Mouse (Mus musculus): Measurements from ENCODE around the gene Meis1. TPM values are rescaled to one million over a fixed set of nuclear protein-coding genes. Genes with fewer than 3 reads are reported as not detected.

The Meis1 gene
- 22.1 and 34.6 TPM in 2 replicates for polyA plus RNA-seq (2011; ENCODE audit: insufficient read length, low read depth, missing spikeins)

DNA sequence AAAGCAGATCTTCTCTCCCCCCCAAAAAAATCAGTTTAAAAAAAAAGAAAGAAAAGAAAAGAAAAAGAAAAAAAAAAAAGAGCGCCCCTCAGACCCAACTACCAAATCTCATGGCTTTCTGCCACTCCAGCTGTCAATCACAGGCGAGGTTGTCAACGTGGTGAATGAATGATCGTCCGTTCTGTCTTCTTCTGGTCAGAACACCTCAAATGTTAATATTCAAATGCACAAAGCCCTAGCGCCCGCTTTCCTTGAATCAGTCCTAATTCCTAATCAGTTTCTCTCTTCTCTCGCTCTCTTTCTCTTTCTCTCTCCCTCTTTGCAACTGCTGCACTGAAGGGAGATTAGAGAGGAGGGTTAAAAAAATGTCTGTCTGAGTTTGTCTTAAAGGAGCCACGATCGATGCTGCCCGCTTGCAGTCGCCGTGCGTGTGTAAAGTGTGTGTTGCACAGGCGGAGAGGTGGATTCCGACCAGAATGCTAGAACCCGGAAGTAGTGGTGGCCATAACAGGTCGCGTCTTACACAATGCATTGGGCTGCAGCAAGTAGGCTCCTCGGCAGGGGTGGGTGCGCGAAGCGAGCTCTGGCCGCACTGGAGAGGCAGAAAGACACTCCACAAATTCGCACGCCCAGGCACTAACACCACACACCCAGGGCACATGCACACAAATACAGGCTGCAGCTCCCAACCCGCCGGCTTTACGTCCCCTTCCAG is at the start of gene Meis1:
Gene Meis1 (minus strand): TSS at position 497 of the 715 bp plus-strand sequence.
- Histone ChIP-seq H3K4me3 (ENCODE audit: insufficient read depth, low read length) (peak within 1 kb of the TSS; percentile 59), H3K4me1 (ENCODE audit: control insufficient read depth, insufficient read depth, low read length) (peaks cover 5% of the 10 kb centered on the region; the same call in 1 of the 2 replicates), H3K27ac (ENCODE audit: insufficient read depth, low read length) (peak within 1 kb of the TSS; percentile 91)
- TF ChIP-seq CTCF (IDR thresholded peaks at IDR 0.05; ENCODE audit: borderline replicate concordance, insufficient read depth, low read length) (no peak), POLR2A (IDR thresholded peaks at IDR 0.05; ENCODE audit: low read depth, low read length) (peak; percentile 96)

DNA sequence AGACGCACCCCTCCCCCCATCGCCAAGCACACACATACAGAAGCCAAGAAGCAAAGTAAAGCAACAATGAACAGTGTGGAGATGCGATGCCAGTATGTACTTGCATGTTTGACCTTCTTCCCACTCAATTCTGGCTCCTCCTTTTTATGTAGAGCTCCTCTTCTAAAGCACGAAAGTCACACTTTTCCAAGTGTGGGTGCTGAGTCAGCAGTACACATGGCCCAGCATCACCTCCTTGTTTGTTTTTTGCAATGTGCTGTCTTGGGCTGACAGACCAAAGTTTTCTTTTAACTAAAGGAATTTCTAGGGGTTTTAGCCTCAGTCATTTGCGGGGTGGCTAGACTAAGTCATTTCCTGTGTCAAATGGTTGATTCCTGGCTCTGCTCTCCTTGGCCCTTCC is 48.5 kb upstream of the Meis1 start:
- H3K4me1 ChIP-seq (ENCODE audit: control insufficient read depth, insufficient read depth, low read length) = no peaks in the 10 kb centered on the region
- H3K27ac ChIP-seq (ENCODE audit: insufficient read depth, low read length) = no peak overlapping the region
- no peak overlapping the region for H3K4me3 ChIP-seq (ENCODE audit: insufficient read depth, low read length)
- no peak for TF ChIP-seq POLR2A (IDR thresholded peaks at IDR 0.05; ENCODE audit: low read depth, low read length)
- TF ChIP-seq CTCF (IDR thresholded peaks at IDR 0.05; ENCODE audit: borderline replicate concordance, insufficient read depth, low read length) = no peak

DNA sequence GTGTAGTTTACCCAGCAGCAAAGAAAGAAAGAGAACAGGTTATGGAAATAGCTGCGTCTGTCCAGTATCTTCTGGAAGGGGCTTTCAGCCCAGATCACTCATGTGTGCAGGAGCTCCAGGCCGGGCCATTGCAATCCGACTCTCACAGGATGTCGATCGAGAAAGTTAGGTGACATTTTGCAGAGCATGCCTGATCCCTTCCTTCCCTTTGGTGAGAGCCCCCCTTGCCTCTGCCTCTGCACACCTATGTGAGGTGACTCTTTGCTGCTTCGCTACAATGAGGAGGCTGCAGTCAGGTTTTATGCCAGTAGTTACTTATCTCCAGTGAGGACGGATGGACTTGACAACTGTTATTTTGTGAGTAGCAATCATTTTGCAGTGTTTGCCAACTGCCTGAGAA is 30.5 kb upstream of the Meis1 start:
- no peak overlapping the region for H3K27ac ChIP-seq (ENCODE audit: insufficient read depth, low read length)
- no peak overlapping the region for H3K4me3 ChIP-seq (ENCODE audit: insufficient read depth, low read length)
- TF ChIP-seq CTCF (IDR thresholded peaks at IDR 0.05; ENCODE audit: borderline replicate concordance, insufficient read depth, low read length) = no peak
- no peak for TF ChIP-seq POLR2A (IDR thresholded peaks at IDR 0.05; ENCODE audit: low read depth, low read length)
- H3K4me1 ChIP-seq (ENCODE audit: control insufficient read depth, insufficient read depth, low read length) = no peaks in the 10 kb centered on the region

DNA sequence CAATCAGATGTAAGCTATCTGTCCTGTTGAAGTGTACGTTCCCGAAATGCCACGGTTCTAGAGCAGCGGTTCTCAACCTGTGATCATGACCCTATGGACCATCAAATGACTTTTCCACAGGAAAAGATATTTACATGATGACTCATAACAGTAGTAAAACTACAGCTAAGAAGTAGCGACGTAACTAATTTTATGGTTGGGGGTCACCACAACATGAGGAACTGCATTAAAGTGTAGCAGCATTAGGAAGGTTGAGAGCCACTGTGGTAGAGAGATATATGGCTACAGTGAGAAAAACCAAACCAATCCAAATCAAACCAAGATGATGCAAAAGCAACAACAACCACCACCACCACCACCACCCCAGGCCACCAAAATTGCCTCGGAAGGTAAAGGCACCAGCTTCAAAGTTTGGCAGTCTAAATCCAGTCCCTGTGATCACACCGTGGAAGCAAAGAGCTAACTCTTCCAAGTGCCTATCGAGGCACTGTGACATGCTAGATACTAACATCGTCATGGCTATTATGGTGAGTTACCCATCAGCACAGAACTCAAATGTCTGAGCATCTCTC is 17.9 kb upstream of the Meis1 start:
- TF ChIP-seq POLR2A (IDR thresholded peaks at IDR 0.05; ENCODE audit: low read depth, low read length) = no peak
- no peak for TF ChIP-seq CTCF (IDR thresholded peaks at IDR 0.05; ENCODE audit: borderline replicate concordance, insufficient read depth, low read length)
- Histone ChIP-seq H3K4me3 (ENCODE audit: insufficient read depth, low read length) (no peak overlapping the region), H3K27ac (ENCODE audit: insufficient read depth, low read length) (no peak overlapping the region), H3K4me1 (ENCODE audit: control insufficient read depth, insufficient read depth, low read length) (no peaks in the 10 kb centered on the region)

DNA sequence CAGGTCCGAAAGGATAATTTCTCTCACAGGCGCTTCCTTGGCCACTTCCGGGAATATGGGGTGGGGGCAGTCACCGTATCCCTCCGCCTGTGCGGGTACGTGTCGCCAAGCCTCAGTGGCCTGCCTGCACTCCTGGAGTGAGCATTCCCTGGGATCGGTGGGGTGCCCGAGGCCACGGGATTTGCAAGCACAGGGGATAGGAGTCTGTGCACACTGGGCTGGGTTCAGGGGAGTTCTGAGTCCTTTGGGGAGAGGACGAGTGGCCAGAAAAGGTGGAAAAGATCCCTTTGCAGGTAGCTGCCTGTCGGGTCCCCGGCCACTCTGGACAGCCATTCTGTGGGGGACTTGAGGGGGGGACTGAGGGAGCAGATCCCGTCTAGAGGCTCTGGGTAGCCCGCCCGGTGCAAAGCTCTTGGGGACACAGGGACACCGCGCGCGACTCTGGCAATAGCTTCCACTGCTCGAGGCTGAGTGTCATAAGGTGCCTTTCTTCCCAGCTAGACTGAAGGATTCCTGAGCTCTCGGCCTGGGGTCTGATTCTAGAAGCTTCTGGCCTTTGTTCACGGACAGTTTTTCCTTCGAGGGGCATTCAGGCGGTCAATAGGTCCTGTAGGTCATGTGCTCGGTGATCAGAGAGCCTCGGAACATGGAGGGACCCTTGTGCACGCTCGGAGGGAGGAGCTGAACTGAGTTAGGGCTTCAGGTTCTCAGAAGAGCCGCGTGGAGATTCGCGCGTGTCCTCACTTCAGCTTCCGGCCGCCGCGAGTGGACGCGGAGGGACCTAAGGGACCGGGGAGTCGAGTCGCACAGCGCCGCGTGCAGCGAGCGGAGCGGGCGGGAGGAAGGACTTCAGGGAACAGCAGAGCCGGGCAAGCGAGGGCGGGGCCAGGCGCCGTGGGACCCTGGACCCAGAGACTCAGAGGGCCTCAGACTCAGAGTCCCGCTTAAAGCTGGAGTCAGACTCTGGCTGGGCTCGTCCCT is 8.1 kb upstream of the Meis1 start:
- no peak for TF ChIP-seq CTCF (IDR thresholded peaks at IDR 0.05; ENCODE audit: borderline replicate concordance, insufficient read depth, low read length)
- peak; percentile 62 for TF ChIP-seq POLR2A (IDR thresholded peaks at IDR 0.05; ENCODE audit: low read depth, low read length)
- H3K27ac ChIP-seq (ENCODE audit: insufficient read depth, low read length) = no peak overlapping the region
- H3K4me1 ChIP-seq (ENCODE audit: control insufficient read depth, insufficient read depth, low read length) = no peaks in the 10 kb centered on the region; the same call in 1 of the 2 replicates
- peak overlapping the region; percentile 43 for H3K4me3 ChIP-seq (ENCODE audit: insufficient read depth, low read length)

DNA sequence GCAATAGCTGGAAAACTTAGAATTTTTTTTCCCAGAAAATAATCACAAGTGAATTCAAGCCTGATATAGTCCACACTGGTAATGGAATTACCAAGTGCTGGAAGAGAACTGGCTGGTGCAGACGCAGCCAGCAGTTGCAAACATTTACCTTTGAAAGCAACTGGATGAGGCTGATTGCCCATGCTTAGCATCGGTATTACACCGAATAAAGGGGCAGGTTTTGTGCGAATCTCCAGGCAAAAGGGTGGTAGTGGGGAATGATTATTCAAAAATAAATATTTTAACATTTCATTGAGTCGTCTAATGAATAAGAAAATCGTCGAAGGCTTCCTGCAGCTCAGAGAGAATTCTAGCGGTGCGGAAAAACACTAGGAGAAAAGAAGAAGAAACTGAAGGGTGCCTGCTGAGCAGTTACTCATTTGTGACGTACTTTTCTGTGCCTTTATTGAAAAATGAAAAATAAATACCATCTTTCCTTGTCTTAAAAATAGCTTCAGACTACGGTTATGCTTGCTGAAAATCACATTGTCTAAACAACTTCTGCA is 7.3 kb upstream of the Meis1 start:
- Histone ChIP-seq H3K27ac (ENCODE audit: insufficient read depth, low read length) (no peak overlapping the region), H3K4me3 (ENCODE audit: insufficient read depth, low read length) (peak overlapping the region; percentile 43; the same call in 1 of the 2 replicates), H3K4me1 (ENCODE audit: control insufficient read depth, insufficient read depth, low read length) (peaks cover 4% of the 10 kb centered on the region; the same call in 1 of the 2 replicates)
- TF ChIP-seq CTCF (IDR thresholded peaks at IDR 0.05; ENCODE audit: borderline replicate concordance, insufficient read depth, low read length) (no peak), POLR2A (IDR thresholded peaks at IDR 0.05; ENCODE audit: low read depth, low read length) (no peak)

DNA sequence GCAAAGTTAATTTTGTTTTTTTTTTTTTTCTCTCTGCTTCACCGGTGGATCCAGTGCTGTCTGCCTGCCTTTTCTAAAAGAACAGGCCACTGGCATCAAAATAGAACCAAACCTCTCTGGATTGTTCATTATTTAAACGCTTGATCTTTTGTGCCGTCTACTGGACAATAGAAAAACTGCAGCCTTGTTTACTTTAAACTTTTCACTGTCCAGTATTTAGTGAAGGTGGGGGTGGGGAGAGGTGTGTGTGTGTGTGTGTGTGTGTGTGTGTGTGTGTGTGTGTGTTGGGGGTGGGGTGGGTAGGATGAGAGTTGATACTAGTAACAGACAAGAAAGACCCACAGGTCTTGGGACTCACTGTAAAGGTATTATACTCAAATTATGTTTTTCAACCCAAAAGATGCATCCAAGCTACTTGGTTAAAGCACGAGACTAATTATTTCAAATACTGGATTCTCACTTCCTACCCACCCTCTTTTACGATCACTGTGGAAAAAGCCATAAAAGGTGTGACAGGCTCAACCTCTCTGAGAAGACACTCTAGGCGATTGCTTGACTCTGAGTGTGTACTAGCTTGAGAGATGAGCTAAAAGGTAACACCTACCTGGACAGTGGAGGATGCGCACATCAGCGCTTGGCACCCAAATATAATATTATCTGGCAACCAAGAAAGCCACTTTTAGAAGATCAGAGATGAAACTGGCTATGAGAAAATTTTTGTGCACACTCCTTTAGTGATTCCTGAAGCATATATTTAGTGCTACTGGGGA is 5.9 kb upstream of the Meis1 start:
- H3K4me1 ChIP-seq (ENCODE audit: control insufficient read depth, insufficient read depth, low read length) = peaks cover 5% of the 10 kb centered on the region; the same call in 1 of the 2 replicates
- H3K27ac ChIP-seq (ENCODE audit: insufficient read depth, low read length) = no peak overlapping the region
- no peak overlapping the region for H3K4me3 ChIP-seq (ENCODE audit: insufficient read depth, low read length)
- TF ChIP-seq POLR2A (IDR thresholded peaks at IDR 0.05; ENCODE audit: low read depth, low read length) (no peak), CTCF (IDR thresholded peaks at IDR 0.05; ENCODE audit: borderline replicate concordance, insufficient read depth, low read length) (no peak)

DNA sequence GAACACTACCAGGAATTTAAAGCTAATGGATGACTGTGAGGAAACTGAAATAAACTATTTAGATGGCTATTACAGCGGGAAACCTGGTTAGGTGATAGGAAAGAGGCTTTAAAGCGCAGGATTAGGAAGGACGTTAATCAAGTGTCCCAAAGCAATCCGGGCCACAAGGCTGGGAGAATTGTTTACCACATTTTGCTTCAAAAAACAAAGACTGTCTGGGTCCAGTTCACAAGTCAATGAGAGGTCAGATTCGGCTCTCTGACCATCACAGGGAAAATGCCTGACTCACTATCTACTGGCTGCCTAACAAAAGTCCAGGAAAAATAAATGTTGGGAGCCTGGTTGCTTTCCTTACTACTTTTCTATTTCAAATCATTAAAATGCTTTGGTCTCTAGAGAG is 4.6 kb upstream of the Meis1 start:
- TF ChIP-seq CTCF (IDR thresholded peaks at IDR 0.05; ENCODE audit: borderline replicate concordance, insufficient read depth, low read length) (no peak), POLR2A (IDR thresholded peaks at IDR 0.05; ENCODE audit: low read depth, low read length) (no peak)
- Histone ChIP-seq H3K27ac (ENCODE audit: insufficient read depth, low read length) (peak overlapping the region; percentile 51; the same call in 1 of the 2 replicates), H3K4me1 (ENCODE audit: control insufficient read depth, insufficient read depth, low read length) (peaks cover 5% of the 10 kb centered on the region; the same call in 1 of the 2 replicates), H3K4me3 (ENCODE audit: insufficient read depth, low read length) (no peak overlapping the region)

Measured in embryonic fibroblast, embryonic 13.5 days (primary cell).